Comparison of ENCODE assay signal across 8 mouse cellular contexts in the genomic region with DNA sequence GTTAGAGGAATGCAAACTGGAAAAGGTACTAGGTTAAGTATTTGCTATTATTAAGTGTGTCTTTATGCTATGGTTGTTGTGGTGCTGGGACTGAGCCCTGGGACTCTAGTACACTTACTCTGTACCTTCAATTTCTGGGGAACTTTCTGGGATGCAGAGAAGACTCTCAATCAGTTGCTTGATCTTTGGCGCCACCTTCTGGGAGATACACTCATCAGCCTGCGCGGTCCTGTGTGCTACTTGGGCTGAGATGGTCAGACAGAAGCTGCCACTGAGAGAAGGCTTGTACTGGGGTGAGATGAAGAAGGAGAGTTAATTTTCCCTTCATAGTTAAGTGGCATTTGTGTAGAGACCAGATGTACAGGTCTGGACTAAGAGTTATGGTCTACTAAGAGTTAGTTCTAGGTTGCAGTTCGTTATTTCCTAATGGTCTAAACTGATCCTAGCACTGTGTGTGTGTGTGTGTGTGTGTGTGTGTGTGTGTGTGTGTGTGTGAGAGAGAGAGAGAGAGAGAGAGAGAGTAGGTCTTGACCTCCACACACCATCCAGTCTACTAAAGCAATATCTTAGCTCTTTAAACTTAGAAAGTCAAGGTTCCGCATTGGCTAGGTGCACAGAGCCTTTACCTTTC. TPM values are rescaled to one million over a fixed set of nuclear protein-coding genes. Genes with fewer than 3 reads are reported as not detected.
DNase-seq lines count a peak whose midpoint lies in the region; ATAC-seq and TF ChIP-seq lines count a peak whose summit lies in the region.

No protein-coding gene starts in this region.

- no peak overlapping the region for H3K4me2 ChIP-seq in liver, embryonic 12.5 days
- no peak overlapping the region for H3K4me2 ChIP-seq in midbrain, embryonic 16.5 days (ENCODE audit: low read length)

- WGBS in liver, embryonic 12.5 days (ENCODE audit: insufficient replicate concordance): 29% methylated on average over 5 of the region's 5 CpGs
- 36% methylated on average over 5 of the region's 5 CpGs for whole genome bisulfite sequencing in kidney, adult 2 months
- WGBS in midbrain, embryonic 16.5 days: 32% methylated on average over 5 of the region's 5 CpGs

- intact Hi-C loops in left cerebral cortex, postnatal 4 days (cut with DNase I): loop anchor here (5.0 kb wide), 2 partner anchors 66 to 161 kb away; partner anchors contain the start of gene Snapin

- no peaks in the 10 kb centered on the region for H3K36me3 ChIP-seq in liver, embryonic 12.5 days
- no peaks in the 10 kb centered on the region for H3K36me3 ChIP-seq in kidney, adult 2 months (ENCODE audit: control insufficient read depth, insufficient read depth, low read length)
- no peaks in the 10 kb centered on the region for H3K36me3 ChIP-seq in midbrain, embryonic 16.5 days (ENCODE audit: control insufficient read depth, insufficient read depth, low read length)

- no peak overlapping the region for H3K4me3 ChIP-seq in liver, embryonic 12.5 days
- no peak overlapping the region for H3K4me3 ChIP-seq in cortical plate, adult 2 months (ENCODE audit: insufficient read depth, low read length)
- no peak overlapping the region for H3K4me3 ChIP-seq in kidney, adult 2 months (ENCODE audit: insufficient read depth, low read depth, low read length)
- H3K4me3 ChIP-seq in midbrain, embryonic 16.5 days (ENCODE audit: low read depth, low read length): no peak overlapping the region

- 0 out of 2 replicates have a peak, but pooled peaks cover 5% of the 10 kb centered on the region for H3K27me3 ChIP-seq in liver, embryonic 12.5 days (replicated peaks)
- H3K27me3 ChIP-seq in kidney, adult 2 months (replicated peaks; ENCODE audit: control insufficient read depth, insufficient read depth, low read length): no peaks in the 10 kb centered on the region
- no peaks in the 10 kb centered on the region for H3K27me3 ChIP-seq in midbrain, embryonic 16.5 days (ENCODE audit: control insufficient read depth, insufficient read depth, low read depth, low read length)

- ATAC-seq in liver, embryonic 12.5 days: no peak
- peak; percentile 91 for ATAC-seq in midbrain, embryonic 16.5 days

- TF ChIP-seq CTCF in cortical plate, adult 2 months (IDR thresholded peaks at IDR 0.05; ENCODE audit: extremely low read depth, insufficient read depth, low read length): peak; percentile 91
- peak; percentile 79 for TF ChIP-seq CTCF in kidney, adult 2 months (conservative IDR thresholded peaks at IDR 0.05; ENCODE audit: insufficient read depth, insufficient read length, low read depth, low read length)

- H3K9ac ChIP-seq in liver, embryonic 12.5 days: no peak overlapping the region
- no peak overlapping the region for H3K9ac ChIP-seq in midbrain, embryonic 16.5 days (ENCODE audit: low read depth, low read length)

- no peak overlapping the region for H3K27ac ChIP-seq in liver, embryonic 12.5 days
- H3K27ac ChIP-seq in cortical plate, adult 2 months (ENCODE audit: insufficient read depth, low read length): no peak overlapping the region
- H3K27ac ChIP-seq in kidney, adult 2 months (ENCODE audit: insufficient read depth, low read depth, low read length): no peak overlapping the region
- H3K27ac ChIP-seq in midbrain, embryonic 16.5 days (ENCODE audit: low read length): no peak overlapping the region

- H3K9me3 ChIP-seq in liver, embryonic 12.5 days (replicated peaks): no peaks in the 10 kb centered on the region
- no peaks in the 10 kb centered on the region for H3K9me3 ChIP-seq in midbrain, embryonic 16.5 days (replicated peaks; ENCODE audit: control insufficient read depth, low read length, poor library complexity, severe bottlenecking)

- DNase-seq in liver: peak; percentile 58
- peak; percentile 30 for DNase-seq in gastrocnemius, postnatal 25 days
- peak; percentile 73 for DNase-seq in kidney, adult 2 months
- peak; percentile 77 for DNase-seq in left cerebral cortex, postnatal 4 days
- DNase-seq in spleen, postnatal 4 days (ENCODE audit: low spot score in 2 of 2): peak; percentile 34 to 79

- H3K4me1 ChIP-seq in liver, embryonic 12.5 days: no peaks in the 10 kb centered on the region
- H3K4me1 ChIP-seq in cortical plate, adult 2 months (ENCODE audit: control insufficient read depth, insufficient read depth, low read length): peaks cover 2% of the 10 kb centered on the region; the same call in 1 of the 2 replicates
- no peaks in the 10 kb centered on the region for H3K4me1 ChIP-seq in kidney, adult 2 months (ENCODE audit: control insufficient read depth, insufficient read depth, low read length)
- H3K4me1 ChIP-seq in midbrain, embryonic 16.5 days (ENCODE audit: control insufficient read depth, insufficient read depth, low read length): no peaks in the 10 kb centered on the region

- no peak for TF ChIP-seq POLR2A in cortical plate, adult 2 months (IDR thresholded peaks at IDR 0.05; ENCODE audit: extremely low read depth, insufficient read depth, low read length)
- no peak for TF ChIP-seq POLR2A in kidney, adult 2 months (IDR thresholded peaks at IDR 0.05; ENCODE audit: low read depth, low read length)

RNA-seq across cellular contexts. Expression of gene S100a7a, which starts 0.8 kb away (rescaled TPM):
- polyA plus RNA-seq in liver, embryonic 12.5 days (2016; fragmentation: Nextera tagmentation; extraction: Ambion mirVana): not detected in 2 replicates
- 1.0 and 1.1 TPM in 2 replicates for polyA plus RNA-seq in cortical plate, adult 2 months (2012; rRNA removed)
- total RNA-seq in gastrocnemius, postnatal 25 days (2021): under 1 TPM; 0.20 to 0.43 TPM
- 0.11 and 0.27 TPM in 2 replicates for polyA plus RNA-seq in kidney, adult 2 months (2012; rRNA removed)
- total RNA-seq in left cerebral cortex, postnatal 4 days (2021): under 1 TPM; 0.30 to 0.46 TPM
- 0.21 TPM in 1 of 2 replicates, not detected in the other for polyA plus RNA-seq in midbrain, embryonic 16.5 days (2015; fragmentation: Nextera tagmentation; extraction: Ambion mirVana)

RNA-seq across cellular contexts. Expression of gene S100a8, which starts 15.8 kb away (rescaled TPM):
- 209 and 244 TPM in 2 replicates for polyA plus RNA-seq in liver, embryonic 12.5 days (2016; fragmentation: Nextera tagmentation; extraction: Ambion mirVana)
- polyA plus RNA-seq in cortical plate, adult 2 months (2012; rRNA removed): 0.95 and 1.8 TPM in 2 replicates
- total RNA-seq in gastrocnemius, postnatal 25 days (2021): not detected
- polyA plus RNA-seq in kidney, adult 2 months (2012; rRNA removed): 0.26 and 1.2 TPM in 2 replicates
- total RNA-seq in left cerebral cortex, postnatal 4 days (2021): 1 to 10 TPM; 1.5 to 1.7 TPM
- 4.1 and 5.6 TPM in 2 replicates for polyA plus RNA-seq in midbrain, embryonic 16.5 days (2015; fragmentation: Nextera tagmentation; extraction: Ambion mirVana)

RNA-seq across cellular contexts. Expression of gene S100a6, which starts 40.3 kb away (rescaled TPM):
- 5.7 and 6.8 TPM in 2 replicates for polyA plus RNA-seq in liver, embryonic 12.5 days (2016; fragmentation: Nextera tagmentation; extraction: Ambion mirVana)
- 51.5 and 66.4 TPM in 2 replicates for polyA plus RNA-seq in cortical plate, adult 2 months (2012; rRNA removed)
- total RNA-seq in gastrocnemius, postnatal 25 days (2021): 100 to 1,000 TPM in 1 of 2 experiments, 10 to 100 TPM in 1; 65.8 to 112 TPM
- polyA plus RNA-seq in kidney, adult 2 months (2012; rRNA removed): 95.8 and 129 TPM in 2 replicates
- total RNA-seq in left cerebral cortex, postnatal 4 days (2021): 10 to 100 TPM; 13.1 to 20.7 TPM
- polyA plus RNA-seq in midbrain, embryonic 16.5 days (2015; fragmentation: Nextera tagmentation; extraction: Ambion mirVana): 19.3 and 19.4 TPM in 2 replicates

RNA-seq across cellular contexts. Expression of gene S100a9, which starts 42.5 kb away (rescaled TPM):
- polyA plus RNA-seq in liver, embryonic 12.5 days (2016; fragmentation: Nextera tagmentation; extraction: Ambion mirVana): 129 and 173 TPM in 2 replicates
- polyA plus RNA-seq in cortical plate, adult 2 months (2012; rRNA removed): 1.6 and 2.2 TPM in 2 replicates
- total RNA-seq in gastrocnemius, postnatal 25 days (2021): under 1 TPM in 1 of 2 experiments, not detected in 1; 0.59 TPM
- 0.39 and 1.4 TPM in 2 replicates for polyA plus RNA-seq in kidney, adult 2 months (2012; rRNA removed)
- 1 to 10 TPM; 1.3 to 2.0 TPM for total RNA-seq in left cerebral cortex, postnatal 4 days (2021)
- 2.3 and 4.6 TPM in 2 replicates for polyA plus RNA-seq in midbrain, embryonic 16.5 days (2015; fragmentation: Nextera tagmentation; extraction: Ambion mirVana)

RNA-seq across cellular contexts. Expression of gene S100a5, which starts 44.7 kb away (rescaled TPM):
- polyA plus RNA-seq in liver, embryonic 12.5 days (2016; fragmentation: Nextera tagmentation; extraction: Ambion mirVana): not detected in 2 replicates
- polyA plus RNA-seq in cortical plate, adult 2 months (2012; rRNA removed): not detected in 2 replicates
- not detected for total RNA-seq in gastrocnemius, postnatal 25 days (2021)
- polyA plus RNA-seq in kidney, adult 2 months (2012; rRNA removed): not detected in 2 replicates
- not detected for total RNA-seq in left cerebral cortex, postnatal 4 days (2021)
- not detected in 2 replicates for polyA plus RNA-seq in midbrain, embryonic 16.5 days (2015; fragmentation: Nextera tagmentation; extraction: Ambion mirVana)

Comparison
In these comparisons a context has a peak if more than half of its experiments do, and no peak if none do; other contexts are left out.
1. RNA of gene S100a8, which starts 15.8 kb away (polyA plus RNA-seq): 209 to 244 TPM in liver, embryonic 12.5 days; 4.1 to 5.6 TPM in midbrain, embryonic 16.5 days, 0.95 to 1.8 TPM in cortical plate, adult 2 months and 0.26 to 1.2 TPM in kidney, adult 2 months; every median in the first group is over 10 times any median in the second.
2. Peak in every context shown above with its lines, with median percentiles within 50 percentile points of each other: DNase-seq.